ENCODE assay signal across 28 mouse cellular contexts in genomic region chr5:104380574-104380973, GRCm38 (mm10). TPM values are rescaled to one million over a fixed set of nuclear protein-coding genes. Genes with fewer than 3 reads are reported as not detected.
DNase-seq lines count a peak whose midpoint lies in the region; ATAC-seq and TF ChIP-seq lines count a peak whose summit lies in the region.
"Had no signal": no experiment of that assay in that cellular context is flagged by ENCODE, and none has a peak within 500 bp of the region (broad histone marks: within the 10 kb centered on the region; RNA-seq: fewer than 3 reads in every experiment).

No protein-coding gene starts in this region.

- H3K79me3 ChIP-seq in C2C12 (ENCODE audit: low read depth), result no peaks in the 10 kb centered on the region

- no peak for TF ChIP-seq CTCF in C2C12 (IDR thresholded peaks at IDR 0.05; ENCODE audit: control insufficient read depth, insufficient read depth, insufficient read length)
- TF ChIP-seq CTCF in kidney, adult 2 months (conservative IDR thresholded peaks at IDR 0.05; ENCODE audit: insufficient read depth, insufficient read length, low read depth, low read length), result no peak

- DNase-seq in adrenal gland, adult 2 months, result peak; percentile 79
- no peak for DNase-seq in adrenal gland, postnatal 4 days (ENCODE audit: low spot score in 2 of 2)
- DNase-seq in adrenal gland, postnatal 25 days, result peak; percentile 26
- no peak for DNase-seq in kidney, adult 2 months
- DNase-seq in spleen, postnatal 4 days (ENCODE audit: low spot score in 2 of 2), result no peak
- no peak for DNase-seq in right cerebral cortex, postnatal 25 days
- DNase-seq: B cell, adult 2 months; cerebellum, adult 2 months; gastrocnemius, postnatal 36 days; kidney, adult 8-10 months; kidney, postnatal 25 days; layer of hippocampus, adult 9-11 months; lung, embryonic 14.5 days; retina, postnatal 1 day; right cerebral cortex, postnatal 4 days had no signal

- H3K36me3 ChIP-seq in C2C12 (ENCODE audit: control insufficient read depth, insufficient read depth), result no peaks in the 10 kb centered on the region
- H3K36me3 ChIP-seq in kidney, adult 2 months (ENCODE audit: control insufficient read depth, insufficient read depth, low read length), result no peaks in the 10 kb centered on the region
- H3K36me3 ChIP-seq: embryonic facial prominence, embryonic 10.5 days; forebrain, embryonic 15.5 days; hindbrain, embryonic 12.5 days; liver, embryonic 12.5 days had no signal

- ATAC-seq in granulocyte monocyte progenitor cell, adult 5-6 weeks (replicated peaks; ENCODE audit: poor library complexity, severe bottlenecking), result peak; percentile 96
- ATAC-seq: activated CD4-positive, CD25-positive, alpha-beta regulatory T cell, adult 4 months; forebrain, embryonic 15.5 days; inflammation-experienced regulatory T-cells, adult 6 months; liver, embryonic 12.5 days had no signal

- H3K4me3 ChIP-seq in C2C12 (ENCODE audit: insufficient read depth, poor library complexity, severe bottlenecking), result no peak overlapping the region
- no peak overlapping the region for H3K4me3 ChIP-seq in kidney, adult 2 months (ENCODE audit: insufficient read depth, low read depth, low read length)
- H3K4me3 ChIP-seq: embryonic facial prominence, embryonic 10.5 days; forebrain, embryonic 15.5 days; hindbrain, embryonic 12.5 days; liver, embryonic 12.5 days had no signal

- no peak overlapping the region for H3K27ac ChIP-seq in kidney, adult 2 months (ENCODE audit: insufficient read depth, low read depth, low read length)
- H3K27ac ChIP-seq: embryonic facial prominence, embryonic 10.5 days; forebrain, embryonic 15.5 days; hindbrain, embryonic 12.5 days; liver, embryonic 12.5 days; stomach, postnatal 0 days had no signal

- no peak for TF ChIP-seq POLR2A in kidney, adult 2 months (IDR thresholded peaks at IDR 0.05; ENCODE audit: low read depth, low read length)

- no peaks in the 10 kb centered on the region for H3K79me2 ChIP-seq in C2C12 (ENCODE audit: control insufficient read depth, insufficient read depth)

- no peaks in the 10 kb centered on the region for H3K4me1 ChIP-seq in kidney, adult 2 months (ENCODE audit: control insufficient read depth, insufficient read depth, low read length)
- H3K4me1 ChIP-seq: embryonic facial prominence, embryonic 10.5 days; forebrain, embryonic 15.5 days; hindbrain, embryonic 12.5 days; liver, embryonic 12.5 days had no signal

- 88% methylated on average over 1 of the region's 1 CpGs for WGBS in kidney, adult 2 months

- no peak overlapping the region for H3ac ChIP-seq in C2C12 (ENCODE audit: control insufficient read depth, insufficient read length, low read depth)

- H3K27me3 ChIP-seq in C2C12 (ENCODE audit: control insufficient read depth, insufficient read depth, insufficient read length), result no peaks in the 10 kb centered on the region
- no peaks in the 10 kb centered on the region for H3K27me3 ChIP-seq in kidney, adult 2 months (replicated peaks; ENCODE audit: control insufficient read depth, insufficient read depth, low read length)
- H3K27me3 ChIP-seq: forebrain, embryonic 15.5 days; hindbrain, embryonic 12.5 days; liver, embryonic 12.5 days had no signal

TF ChIP-seq in C2C12, 6 proteins besides CTCF, POLR2A, EP300 and RAD21:
- TF ChIP-seq MYOD1 (IDR thresholded peaks at IDR 0.05; ENCODE audit: control insufficient read depth, insufficient read length, low read depth), result peak; percentile 24
- TF ChIP-seq MYOG (IDR thresholded peaks at IDR 0.05; ENCODE audit: control insufficient read depth, extremely low read depth, insufficient read length), result no peak
- peak; percentile 95 for TF ChIP-seq CEBPB (IDR thresholded peaks at IDR 0.05; ENCODE audit: low read depth)
- TF ChIP-seq MAX (IDR thresholded peaks at IDR 0.05), result no peak
- TF ChIP-seq FOSL1 (IDR thresholded peaks at IDR 0.05; ENCODE audit: insufficient read depth, low read length, poor library complexity, severe bottlenecking), result peak; percentile 97

RNA-seq across cellular contexts. Expression of gene Spp1, which starts 54.3 kb away (rescaled TPM):
- total RNA-seq in adrenal gland, adult 2 months (2021), result 100 to 1,000 TPM; 175 to 300 TPM
- 12.6 and 26.8 TPM in 2 replicates for polyA plus RNA-seq in adrenal gland, adult 2 months (2012; rRNA removed)
- total RNA-seq in adrenal gland, postnatal 4 days (2021), result 10 to 100 TPM in 1 of 2 experiments, 1 to 10 TPM in 1; 5.8 to 55.5 TPM
- polyA plus RNA-seq in C2C12 (2012; fragmentation: generic; extraction: Trizol), result 1,843 TPM
- total RNA-seq in adrenal gland, postnatal 25 days (2021), result 343 and 454 TPM in 2 replicates
- total RNA-seq in granulocyte monocyte progenitor cell, adult 5-6 weeks (2014; fragmentation: Nextera tagmentation), result 3.7 and 6.6 TPM in 2 replicates
- 2.3 and 14.9 TPM in 2 replicates for total RNA-seq in granulocyte monocyte progenitor cell, adult 5-6 weeks (2017)
- polyA plus RNA-seq in kidney, adult 2 months (2012; rRNA removed), result 1,966 and 1,980 TPM in 2 replicates
- total RNA-seq: megakaryocyte-erythroid progenitor cell, adult 5-6 weeks had no signal

RNA-seq across cellular contexts. Expression of gene Mepe, which starts 55.4 kb away (rescaled TPM):
- total RNA-seq in adrenal gland, adult 2 months (2021), result not detected
- polyA plus RNA-seq in adrenal gland, adult 2 months (2012; rRNA removed), result not detected in 2 replicates
- total RNA-seq in adrenal gland, postnatal 4 days (2021), result not detected
- polyA plus RNA-seq in C2C12 (2012; fragmentation: generic; extraction: Trizol), result not detected
- not detected in 2 replicates for total RNA-seq in adrenal gland, postnatal 25 days (2021)
- not detected in 2 replicates for total RNA-seq in granulocyte monocyte progenitor cell, adult 5-6 weeks (2014; fragmentation: Nextera tagmentation)
- total RNA-seq in granulocyte monocyte progenitor cell, adult 5-6 weeks (2017), result not detected in 2 replicates
- polyA plus RNA-seq in kidney, adult 2 months (2012; rRNA removed), result not detected in 2 replicates
- total RNA-seq: gastrocnemius, postnatal 36 days; megakaryocyte-erythroid progenitor cell, adult 5-6 weeks; midbrain, postnatal 0 days had no signal
- polyA plus RNA-seq: activated CD4-positive, CD25-positive, alpha-beta regulatory T cell, adult 4 months; cerebellum, adult 2 months; embryonic facial prominence, embryonic 10.5 days; forebrain, embryonic 15.5 days; heart, postnatal 0 days; hindbrain, embryonic 12.5 days; inflammation-experienced regulatory T-cells, adult 6 months; limb, embryonic 11.5 days; liver, embryonic 12.5 days; lung, embryonic 14.5 days; midbrain, postnatal 0 days; stomach, postnatal 0 days had no signal

Comparison
In these comparisons a context has a peak if more than half of its experiments do, and no peak if none do; other contexts are left out.
1. DNase-seq: peak in adrenal gland, adult 2 months (single experiment) and adrenal gland, postnatal 25 days (single experiment); none in adrenal gland, postnatal 4 days (0 of 2), kidney, adult 2 months (single experiment), spleen, postnatal 4 days (0 of 2) and right cerebral cortex, postnatal 25 days (single experiment).